Mouse (Mus musculus) lung, postnatal 0 days (tissue): ENCODE data around the gene Cd63.

Source experiments
- CTCF ChIP-seq: IDR thresholded peaks from 2 replicates; pipeline ENCODE4 v1.5.1; 2016; ENCODE audit warnings: antibody characterized with exemption, mild to moderate bottlenecking
- EP300 ChIP-seq: IDR thresholded peaks from 2 replicates; pipeline ENCODE4 v1.6.1; 2016; ENCODE audit warnings: antibody characterized with exemption, mild to moderate bottlenecking, control low read depth

GRCm38 (mm10) chr10:128958340-128958739 is 57.6 kb downstream of the Cd63 start:
- TF ChIP-seq CTCF, result no peak
- no peak for TF ChIP-seq EP300
